Mouse (Mus musculus): ENCODE measurements at regions not wholly inside any gene's neighbourhood (a gene's known extent, or its start where the extent isn't known, plus 50 kb on each side); places are given as distances from the start of the nearest gene placed in this dataset.

DNA sequence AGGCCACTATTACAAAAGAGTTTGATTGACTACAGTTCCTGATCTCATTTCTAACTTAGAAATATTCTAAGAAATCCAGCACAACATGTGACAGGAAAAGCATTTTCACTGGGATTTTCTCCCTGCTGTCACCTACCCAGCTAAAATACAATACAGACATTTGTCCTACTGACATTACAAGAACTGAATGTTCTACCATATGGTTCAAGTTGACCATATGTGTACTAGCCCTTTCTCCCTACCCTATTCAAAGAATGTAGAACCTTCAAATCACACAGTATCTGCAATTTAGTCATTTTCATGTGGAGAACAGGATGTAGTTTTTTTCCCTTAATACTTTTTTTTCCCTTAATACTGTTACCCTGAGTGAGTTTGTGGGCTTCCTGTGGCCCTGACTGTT lies 695.4 kb downstream of the Crisp4 start:
- TF ChIP-seq CTCF (conservative IDR thresholded peaks at IDR 0.05; ENCODE audit: insufficient read depth, insufficient read length, low read depth, low read length) = no peak
- no peak for TF ChIP-seq POLR2A (IDR thresholded peaks at IDR 0.05; ENCODE audit: low read depth, low read length)

Data from kidney, adult 2 months (tissue).